Mouse (Mus musculus) bone marrow, adult 2 months (tissue): ENCODE results near the gene Sec62.

Experiments
- CTCF ChIP-seq: fragments of 200-500 bp; IDR thresholded peaks from 2 replicates; pipeline ENCODE4 v1.5.1; 2011; ENCODE audit warnings: low read length, control low read depth; ENCODE audit not compliant: control insufficient read depth, insufficient read depth
- POLR2A ChIP-seq: fragments of 200-500 bp; IDR thresholded peaks from 2 replicates; pipeline ENCODE4 v1.6.1; 2011; ENCODE audit warnings: low read depth, mild to moderate bottlenecking, control low read depth, low read length, borderline replicate concordance; ENCODE audit not compliant: control insufficient read depth

DNA sequence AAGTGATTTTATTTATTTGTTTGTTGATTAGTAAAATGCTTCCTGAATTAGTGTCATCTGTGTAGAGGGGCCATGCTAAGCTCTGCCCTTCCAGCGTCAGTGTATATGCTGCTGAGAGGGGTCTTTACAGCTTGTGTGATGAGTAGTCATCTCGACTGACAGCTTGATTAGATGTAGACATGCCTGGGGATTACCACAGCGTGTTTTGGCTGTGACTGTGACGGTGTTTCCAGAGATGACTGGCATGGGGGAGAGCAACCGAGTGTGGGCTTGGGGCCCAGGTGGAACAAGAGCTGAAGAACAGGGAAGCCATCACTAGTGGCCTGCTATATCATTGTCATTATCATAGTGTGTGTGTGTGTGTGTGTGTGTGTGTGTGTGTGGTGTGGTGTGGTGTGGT, 76.0 kb downstream of the Sec62 start:
- no peak for TF ChIP-seq POLR2A
- no peak for TF ChIP-seq CTCF
